Mouse (Mus musculus): ENCODE data around the gene Ubtf. TPM values are rescaled to one million over a fixed set of nuclear protein-coding genes. Genes with fewer than 3 reads are reported as not detected.

Ubtf gene
- polyA plus RNA-seq, 1 experiment from 2014 or later, result 75.5 TPM

DNA sequence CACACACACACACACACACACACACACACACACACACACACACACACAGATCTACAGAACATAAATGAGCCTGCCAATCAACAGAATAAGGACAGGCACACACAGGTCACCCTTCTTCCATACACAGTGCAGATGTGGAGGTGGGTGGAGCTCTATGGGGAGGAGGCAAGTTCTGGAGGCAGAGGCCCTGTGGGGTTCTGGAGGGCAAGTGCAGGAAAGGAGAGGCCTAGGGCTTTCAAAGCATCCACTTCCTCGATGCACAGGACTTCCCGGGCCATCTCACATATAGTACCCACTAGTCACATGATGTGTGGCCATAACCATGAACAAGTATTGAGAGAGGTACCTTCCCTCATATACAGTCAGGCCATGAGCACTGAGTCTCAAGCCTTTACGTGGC, 36.0 kb upstream of the Ubtf start:
- no peaks in the 10 kb centered on the region for H3K36me3 ChIP-seq (ENCODE audit: insufficient read depth, low read length)
- H3K4me1 ChIP-seq (replicated peaks; ENCODE audit: insufficient read depth, low read length), result no peaks in the 10 kb centered on the region
- no peak overlapping the region for H3K27ac ChIP-seq
- H3K27me3 ChIP-seq (ENCODE audit: insufficient read depth, low read length), result no peaks in the 10 kb centered on the region
- WGBS, result 93% methylated on average over 3 of the region's 3 CpGs
- no peak for ATAC-seq (replicated peaks; ENCODE audit: low FRiP score, low read depth)
- no peak for DNase-seq (ENCODE audit: low spot score)
- no peak overlapping the region for H3K4me2 ChIP-seq (ENCODE audit: low read length)
- no peak for TF ChIP-seq CTCF (IDR thresholded peaks at IDR 0.05; ENCODE audit: low read depth)
- H3K9ac ChIP-seq (ENCODE audit: low read depth, low read length), result no peak overlapping the region
- H3K4me3 ChIP-seq (replicated peaks; ENCODE audit: low read depth, low read length), result no peak overlapping the region
- no peaks in the 10 kb centered on the region for H3K9me3 ChIP-seq (replicated peaks; ENCODE audit: low read length)

DNA sequence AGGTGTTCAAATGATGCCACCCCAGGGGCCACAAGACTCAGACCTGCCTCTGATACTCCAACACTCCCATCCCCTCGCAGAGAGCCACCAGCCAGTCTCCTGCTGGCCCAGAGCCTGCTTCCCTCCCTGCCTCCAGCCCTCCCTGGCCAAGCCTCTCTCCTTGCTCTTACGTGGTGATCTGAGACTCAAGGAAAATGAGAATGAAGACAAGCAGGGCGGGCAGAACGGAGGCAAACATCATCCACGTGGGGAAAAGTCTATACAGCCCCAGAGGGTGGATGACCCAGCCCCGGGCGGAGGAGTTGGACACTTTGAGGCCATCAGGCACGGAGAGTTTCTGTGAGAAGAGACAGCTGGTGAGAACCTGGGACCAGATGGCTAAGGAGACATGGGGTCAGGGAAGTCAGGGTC, 33.5 kb upstream of the Ubtf start:
- H3K9me3 ChIP-seq (replicated peaks; ENCODE audit: low read length), result no peaks in the 10 kb centered on the region
- no peak overlapping the region for H3K27ac ChIP-seq
- H3K9ac ChIP-seq (ENCODE audit: low read depth, low read length), result no peak overlapping the region
- no peak overlapping the region for H3K4me3 ChIP-seq (replicated peaks; ENCODE audit: low read depth, low read length)
- WGBS, result 16% methylated on average over 8 of the region's 8 CpGs
- H3K36me3 ChIP-seq (ENCODE audit: insufficient read depth, low read length), result no peaks in the 10 kb centered on the region
- TF ChIP-seq CTCF (IDR thresholded peaks at IDR 0.05; ENCODE audit: low read depth), result no peak
- DNase-seq (ENCODE audit: low spot score), result no peak
- H3K4me1 ChIP-seq (replicated peaks; ENCODE audit: insufficient read depth, low read length), result no peaks in the 10 kb centered on the region
- no peak overlapping the region for H3K4me2 ChIP-seq (ENCODE audit: low read length)
- H3K27me3 ChIP-seq (ENCODE audit: insufficient read depth, low read length), result no peaks in the 10 kb centered on the region
- no peak for ATAC-seq (replicated peaks; ENCODE audit: low FRiP score, low read depth)

- Histone ChIP-seq H3K4me1 (replicated peaks; ENCODE audit: insufficient read depth, low read length) (no peaks in the 10 kb centered on the region), H3K36me3 (ENCODE audit: insufficient read depth, low read length) (no peaks in the 10 kb centered on the region), H3K9me3 (replicated peaks; ENCODE audit: low read length) (no peaks in the 10 kb centered on the region), H3K27ac (no peak overlapping the region), H3K27me3 (ENCODE audit: insufficient read depth, low read length) (no peaks in the 10 kb centered on the region), H3K4me2 (ENCODE audit: low read length) (no peak overlapping the region), H3K4me3 (replicated peaks; ENCODE audit: low read depth, low read length) (no peak overlapping the region), H3K9ac (ENCODE audit: low read depth, low read length) (no peak overlapping the region)
- ATAC-seq (replicated peaks; ENCODE audit: low FRiP score, low read depth), result no peak
- no peak for TF ChIP-seq CTCF (IDR thresholded peaks at IDR 0.05; ENCODE audit: low read depth)
- 44% methylated on average over 5 of the region's 5 CpGs for WGBS
- DNase-seq (ENCODE audit: low spot score), result no peak
Measured at GRCm38 (mm10) chr11:102352378-102352777, 32.8 kb upstream of the Ubtf start.

DNA sequence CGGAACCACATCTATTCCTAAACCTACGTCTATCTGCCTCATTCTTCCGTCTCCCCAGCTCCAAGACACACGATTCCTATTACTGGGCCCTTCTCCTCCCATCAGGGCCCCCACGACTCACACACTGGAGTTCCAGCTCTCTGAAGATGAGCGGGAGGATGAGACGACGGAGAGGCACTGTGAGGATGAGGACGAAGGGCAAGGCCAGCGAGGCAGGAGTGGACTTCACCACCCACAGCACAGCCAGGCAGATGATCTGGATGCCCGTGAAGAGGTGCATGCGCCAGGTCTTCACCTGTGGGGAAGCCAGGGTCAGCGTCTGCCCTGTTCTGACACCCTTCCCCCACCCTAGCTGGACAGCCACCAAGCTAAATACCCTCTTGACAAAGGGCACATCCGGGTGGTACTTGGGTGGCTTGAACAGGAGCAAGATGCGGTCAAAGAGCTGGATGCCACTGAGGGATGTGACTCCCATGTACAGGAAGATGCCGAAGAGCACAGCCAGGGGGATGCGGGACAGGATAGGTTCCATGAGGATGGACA, 31.5 kb upstream of the Ubtf start:
- no peak for TF ChIP-seq CTCF (IDR thresholded peaks at IDR 0.05; ENCODE audit: low read depth)
- 75% methylated on average over 17 of the region's 17 CpGs for WGBS
- Histone ChIP-seq H3K27me3 (ENCODE audit: insufficient read depth, low read length) (no peaks in the 10 kb centered on the region), H3K36me3 (ENCODE audit: insufficient read depth, low read length) (no peaks in the 10 kb centered on the region), H3K9ac (ENCODE audit: low read depth, low read length) (no peak overlapping the region), H3K9me3 (replicated peaks; ENCODE audit: low read length) (no peaks in the 10 kb centered on the region), H3K4me1 (replicated peaks; ENCODE audit: insufficient read depth, low read length) (no peaks in the 10 kb centered on the region), H3K4me3 (replicated peaks; ENCODE audit: low read depth, low read length) (no peak overlapping the region), H3K4me2 (ENCODE audit: low read length) (no peak overlapping the region), H3K27ac (no peak overlapping the region)
- DNase-seq (ENCODE audit: low spot score), result no peak
- ATAC-seq (replicated peaks; ENCODE audit: low FRiP score, low read depth), result no peak

DNA sequence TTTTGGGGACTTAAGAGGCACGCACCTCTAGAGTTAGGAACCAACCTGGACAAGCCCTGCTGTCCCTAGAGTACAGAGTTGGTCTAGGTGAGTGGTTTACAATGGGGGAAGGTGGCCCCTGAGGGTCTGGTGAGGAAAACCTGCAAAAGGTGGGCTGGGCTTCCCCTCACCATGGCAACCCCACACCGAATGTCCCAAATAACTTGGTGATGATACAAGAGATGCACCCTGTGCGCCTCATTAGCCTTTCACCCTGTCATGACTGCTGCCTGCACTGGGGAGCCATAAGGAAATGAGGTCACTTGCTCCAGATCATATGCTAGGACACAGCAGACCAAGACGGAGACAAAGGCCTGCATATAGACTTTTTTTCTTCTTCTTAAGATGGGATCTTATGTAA, 30.9 kb upstream of the Ubtf start:
- no peak overlapping the region for H3K9ac ChIP-seq (ENCODE audit: low read depth, low read length)
- H3K9me3 ChIP-seq (replicated peaks; ENCODE audit: low read length), result no peaks in the 10 kb centered on the region
- 79% methylated on average over 4 of the region's 4 CpGs for WGBS
- no peak for ATAC-seq (replicated peaks; ENCODE audit: low FRiP score, low read depth)
- H3K27me3 ChIP-seq (ENCODE audit: insufficient read depth, low read length), result no peaks in the 10 kb centered on the region
- no peak for TF ChIP-seq CTCF (IDR thresholded peaks at IDR 0.05; ENCODE audit: low read depth)
- no peak overlapping the region for H3K4me2 ChIP-seq (ENCODE audit: low read length)
- no peak overlapping the region for H3K4me3 ChIP-seq (replicated peaks; ENCODE audit: low read depth, low read length)
- H3K27ac ChIP-seq, result no peak overlapping the region
- no peaks in the 10 kb centered on the region for H3K36me3 ChIP-seq (ENCODE audit: insufficient read depth, low read length)
- no peaks in the 10 kb centered on the region for H3K4me1 ChIP-seq (replicated peaks; ENCODE audit: insufficient read depth, low read length)
- no peak for DNase-seq (ENCODE audit: low spot score)

DNA sequence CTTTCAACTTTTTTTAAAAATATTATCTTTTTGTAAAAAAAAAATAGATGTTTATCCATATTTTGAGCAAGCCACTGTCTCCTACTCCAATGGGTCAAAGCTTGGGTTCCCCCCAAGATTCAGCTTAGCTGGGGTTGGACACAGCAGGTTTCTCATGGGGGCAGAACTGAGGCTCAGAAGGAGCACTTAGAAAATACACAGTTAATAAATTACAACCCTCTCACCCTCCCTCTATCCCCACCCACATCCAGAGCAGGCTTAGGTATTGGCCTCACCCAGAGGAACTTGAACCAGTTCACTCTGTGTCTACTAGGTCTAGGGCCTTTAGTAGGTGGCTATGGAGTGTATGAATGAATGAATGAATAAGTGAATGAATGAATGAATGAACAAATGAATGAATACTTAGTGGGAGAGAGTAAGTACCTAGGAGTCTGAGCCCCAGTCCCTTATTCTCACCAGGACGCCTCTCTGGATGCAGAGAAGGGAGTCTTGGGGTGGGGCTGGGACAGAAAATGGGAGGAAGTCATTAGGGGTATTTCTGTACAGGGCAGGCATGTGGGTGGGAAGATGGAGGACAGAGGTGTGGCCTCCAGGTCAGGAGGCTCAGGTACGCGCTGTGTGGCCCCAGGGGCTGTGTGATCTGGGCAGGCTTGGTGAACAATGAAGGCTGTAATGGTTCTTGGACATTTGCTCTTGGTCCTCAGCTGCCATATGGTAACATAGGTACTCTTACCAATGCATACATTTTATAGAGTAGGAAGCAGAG, 29.8 kb upstream of the Ubtf start:
- no peaks in the 10 kb centered on the region for H3K9me3 ChIP-seq (replicated peaks; ENCODE audit: low read length)
- H3K27ac ChIP-seq, result no peak overlapping the region
- H3K27me3 ChIP-seq (ENCODE audit: insufficient read depth, low read length), result no peaks in the 10 kb centered on the region
- ATAC-seq (replicated peaks; ENCODE audit: low FRiP score, low read depth), result no peak
- no peak for TF ChIP-seq CTCF (IDR thresholded peaks at IDR 0.05; ENCODE audit: low read depth)
- H3K4me3 ChIP-seq (replicated peaks; ENCODE audit: low read depth, low read length), result no peak overlapping the region
- no peak for DNase-seq (ENCODE audit: low spot score)
- no peak overlapping the region for H3K4me2 ChIP-seq (ENCODE audit: low read length)
- 92% methylated on average over 3 of the region's 3 CpGs for WGBS
- no peak overlapping the region for H3K9ac ChIP-seq (ENCODE audit: low read depth, low read length)
- no peaks in the 10 kb centered on the region for H3K4me1 ChIP-seq (replicated peaks; ENCODE audit: insufficient read depth, low read length)
- no peaks in the 10 kb centered on the region for H3K36me3 ChIP-seq (ENCODE audit: insufficient read depth, low read length)
